Mouse (Mus musculus): ENCODE data around the gene Suclg2. TPM values are rescaled to one million over a fixed set of nuclear protein-coding genes. Genes with fewer than 3 reads are reported as not detected.

Gene Suclg2
- polyA plus RNA-seq, 1 experiment from 2014 or later = 42.9 TPM

DNA sequence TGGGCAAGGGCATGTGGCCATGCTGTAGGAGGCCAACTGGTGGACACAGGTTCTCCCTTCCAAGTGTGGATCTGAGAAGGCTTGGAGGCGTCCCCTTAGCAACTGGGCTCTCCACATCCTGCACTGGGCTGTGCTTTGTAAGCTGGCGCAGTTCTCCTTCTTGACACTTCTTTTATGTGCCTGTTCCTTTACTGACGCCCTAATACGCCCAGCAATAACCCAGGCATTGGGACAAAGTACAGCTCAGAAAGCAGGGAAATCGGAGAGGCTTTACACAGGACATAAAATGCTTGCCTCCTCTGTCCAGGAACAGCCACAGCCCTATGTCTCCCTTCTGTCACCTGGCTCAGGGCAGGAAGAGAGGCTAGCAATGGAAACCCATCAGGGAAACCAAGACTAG, 9.5 kb downstream of the Suclg2 start:
- H3K4me1 ChIP-seq (ENCODE audit: control insufficient read depth, low read depth, low read length) = no peaks in the 10 kb centered on the region; the same call in 1 of the 2 replicates
- no peak overlapping the region for H3K9ac ChIP-seq (ENCODE audit: low read depth, low read length)
- 69% methylated on average over 5 of the region's 5 CpGs for WGBS (ENCODE audit: insufficient replicate concordance)
- no peak overlapping the region for H3K27ac ChIP-seq (ENCODE audit: low read length)
- no peaks in the 10 kb centered on the region for H3K9me3 ChIP-seq (replicated peaks; ENCODE audit: control insufficient read depth, low read length)
- no peaks in the 10 kb centered on the region for H3K27me3 ChIP-seq (ENCODE audit: control insufficient read depth, insufficient read depth, low read depth, low read length)
- H3K4me3 ChIP-seq (ENCODE audit: low read depth, low read length) = no peak overlapping the region
- H3K36me3 ChIP-seq (ENCODE audit: control insufficient read depth, insufficient read depth) = no peaks in the 10 kb centered on the region
- no peak overlapping the region for H3K4me2 ChIP-seq (ENCODE audit: low read depth, low read length)
- ATAC-seq (ENCODE audit: low read depth) = no peak

GRCm38 (mm10) chr6:95704626-95705025, 14.0 kb downstream of the Suclg2 start:
- H3K36me3 ChIP-seq (ENCODE audit: control insufficient read depth, insufficient read depth) = no peaks in the 10 kb centered on the region
- peaks cover 11% of the 10 kb centered on the region for H3K4me1 ChIP-seq (ENCODE audit: control insufficient read depth, low read depth, low read length)
- no peaks in the 10 kb centered on the region for H3K9me3 ChIP-seq (replicated peaks; ENCODE audit: control insufficient read depth, low read length)
- no peak overlapping the region for H3K4me2 ChIP-seq (ENCODE audit: low read depth, low read length)
- H3K4me3 ChIP-seq (ENCODE audit: low read depth, low read length) = no peak overlapping the region
- H3K27ac ChIP-seq (ENCODE audit: low read length) = no peak overlapping the region
- no peaks in the 10 kb centered on the region for H3K27me3 ChIP-seq (ENCODE audit: control insufficient read depth, insufficient read depth, low read depth, low read length)
- no peak overlapping the region for H3K9ac ChIP-seq (ENCODE audit: low read depth, low read length)
- WGBS (ENCODE audit: insufficient replicate concordance) = 55% methylated on average over 4 of the region's 4 CpGs
- no peak for ATAC-seq (ENCODE audit: low read depth)

GRCm38 (mm10) chr6:95702200-95702599, 16.4 kb downstream of the Suclg2 start:
- 63% methylated on average over 9 of the region's 9 CpGs for WGBS (ENCODE audit: insufficient replicate concordance)
- Histone ChIP-seq H3K4me2 (ENCODE audit: low read depth, low read length) (no peak overlapping the region), H3K9ac (ENCODE audit: low read depth, low read length) (no peak overlapping the region), H3K36me3 (ENCODE audit: control insufficient read depth, insufficient read depth) (no peaks in the 10 kb centered on the region), H3K27me3 (ENCODE audit: control insufficient read depth, insufficient read depth, low read depth, low read length) (no peaks in the 10 kb centered on the region), H3K27ac (ENCODE audit: low read length) (no peak overlapping the region), H3K4me3 (ENCODE audit: low read depth, low read length) (no peak overlapping the region), H3K4me1 (ENCODE audit: control insufficient read depth, low read depth, low read length) (peaks cover 11% of the 10 kb centered on the region), H3K9me3 (replicated peaks; ENCODE audit: control insufficient read depth, low read length) (no peaks in the 10 kb centered on the region)
- ATAC-seq (ENCODE audit: low read depth) = peak; percentile 31; the same call in 1 of the 2 replicates

- Histone ChIP-seq H3K27ac (ENCODE audit: low read length) (no peak overlapping the region), H3K27me3 (ENCODE audit: control insufficient read depth, insufficient read depth, low read depth, low read length) (no peaks in the 10 kb centered on the region), H3K4me2 (ENCODE audit: low read depth, low read length) (no peak overlapping the region), H3K9me3 (replicated peaks; ENCODE audit: control insufficient read depth, low read length) (no peaks in the 10 kb centered on the region), H3K9ac (ENCODE audit: low read depth, low read length) (no peak overlapping the region), H3K36me3 (ENCODE audit: control insufficient read depth, insufficient read depth) (no peaks in the 10 kb centered on the region), H3K4me3 (ENCODE audit: low read depth, low read length) (no peak overlapping the region), H3K4me1 (ENCODE audit: control insufficient read depth, low read depth, low read length) (peaks cover 11% of the 10 kb centered on the region)
- 59% methylated on average over 7 of the region's 7 CpGs for WGBS (ENCODE audit: insufficient replicate concordance)
- ATAC-seq (ENCODE audit: low read depth) = peak; percentile 37; the same call in 1 of the 2 replicates
Measured at GRCm38 (mm10) chr6:95701786-95702185, 16.8 kb downstream of the Suclg2 start.

DNA sequence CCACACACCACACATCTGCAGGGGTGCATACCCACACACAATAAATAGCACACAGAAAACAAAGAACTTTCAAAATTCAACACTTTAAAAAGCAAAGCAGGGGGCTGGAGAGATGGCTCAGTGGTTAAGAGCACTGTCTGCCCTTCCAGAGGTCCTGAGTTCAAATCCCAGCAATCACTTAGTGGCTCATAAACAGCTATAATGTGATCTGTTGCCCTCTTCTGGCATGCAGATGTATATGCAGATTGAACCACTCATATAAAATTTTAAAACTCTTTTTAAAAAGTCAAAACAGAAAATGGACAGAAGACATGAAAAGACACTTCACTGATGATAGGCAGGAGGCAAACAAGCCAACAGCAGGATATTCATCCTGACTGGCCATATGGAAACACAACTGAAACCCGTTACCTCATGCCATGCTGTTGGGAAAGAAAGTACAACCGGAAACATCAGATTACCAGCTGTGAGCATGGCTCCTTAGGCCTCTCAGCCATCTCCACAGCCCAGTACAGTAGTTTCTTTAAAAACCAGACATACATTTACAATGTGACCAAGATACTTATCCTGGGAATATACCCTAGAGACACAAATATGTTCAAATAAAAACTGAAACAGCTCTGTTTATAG, 17.5 kb downstream of the Suclg2 start:
- no peak overlapping the region for H3K4me3 ChIP-seq (ENCODE audit: low read depth, low read length)
- H3K4me1 ChIP-seq (ENCODE audit: control insufficient read depth, low read depth, low read length) = peaks cover 11% of the 10 kb centered on the region
- no peak overlapping the region for H3K27ac ChIP-seq (ENCODE audit: low read length)
- no peak overlapping the region for H3K4me2 ChIP-seq (ENCODE audit: low read depth, low read length)
- no peaks in the 10 kb centered on the region for H3K27me3 ChIP-seq (ENCODE audit: control insufficient read depth, insufficient read depth, low read depth, low read length)
- H3K9me3 ChIP-seq (replicated peaks; ENCODE audit: control insufficient read depth, low read length) = no peaks in the 10 kb centered on the region
- ATAC-seq (ENCODE audit: low read depth) = no peak
- H3K9ac ChIP-seq (ENCODE audit: low read depth, low read length) = no peak overlapping the region
- H3K36me3 ChIP-seq (ENCODE audit: control insufficient read depth, insufficient read depth) = no peaks in the 10 kb centered on the region
- 77% methylated on average over 2 of the region's 2 CpGs for WGBS (ENCODE audit: insufficient replicate concordance)

GRCm38 (mm10) chr6:95700191-95700590, 18.4 kb downstream of the Suclg2 start:
- 38% methylated on average over 5 of the region's 5 CpGs for WGBS (ENCODE audit: insufficient replicate concordance)

GRCm38 (mm10) chr6:95699326-95699725, 19.3 kb downstream of the Suclg2 start:
- Histone ChIP-seq H3K9me3 (replicated peaks; ENCODE audit: control insufficient read depth, low read length) (no peaks in the 10 kb centered on the region), H3K27me3 (ENCODE audit: control insufficient read depth, insufficient read depth, low read depth, low read length) (no peaks in the 10 kb centered on the region), H3K9ac (ENCODE audit: low read depth, low read length) (no peak overlapping the region), H3K36me3 (ENCODE audit: control insufficient read depth, insufficient read depth) (no peaks in the 10 kb centered on the region), H3K27ac (ENCODE audit: low read length) (no peak overlapping the region), H3K4me1 (ENCODE audit: control insufficient read depth, low read depth, low read length) (peaks cover 11% of the 10 kb centered on the region), H3K4me3 (ENCODE audit: low read depth, low read length) (no peak overlapping the region), H3K4me2 (ENCODE audit: low read depth, low read length) (no peak overlapping the region)
- WGBS (ENCODE audit: insufficient replicate concordance) = 55% methylated on average over 3 of the region's 3 CpGs
- ATAC-seq (ENCODE audit: low read depth) = no peak

More at GRCm38 (mm10) chr6:95700191-95700590, 18.4 kb downstream of the Suclg2 start:
- no peaks in the 10 kb centered on the region for H3K27me3 ChIP-seq (ENCODE audit: control insufficient read depth, insufficient read depth, low read depth, low read length)
- H3K9me3 ChIP-seq (replicated peaks; ENCODE audit: control insufficient read depth, low read length) = no peaks in the 10 kb centered on the region
- no peak overlapping the region for H3K27ac ChIP-seq (ENCODE audit: low read length)
- H3K4me3 ChIP-seq (ENCODE audit: low read depth, low read length) = no peak overlapping the region
- no peak overlapping the region for H3K9ac ChIP-seq (ENCODE audit: low read depth, low read length)
- H3K4me1 ChIP-seq (ENCODE audit: control insufficient read depth, low read depth, low read length) = peaks cover 11% of the 10 kb centered on the region
- H3K4me2 ChIP-seq (ENCODE audit: low read depth, low read length) = no peak overlapping the region
- no peaks in the 10 kb centered on the region for H3K36me3 ChIP-seq (ENCODE audit: control insufficient read depth, insufficient read depth)
- no peak for ATAC-seq (ENCODE audit: low read depth)

DNA sequence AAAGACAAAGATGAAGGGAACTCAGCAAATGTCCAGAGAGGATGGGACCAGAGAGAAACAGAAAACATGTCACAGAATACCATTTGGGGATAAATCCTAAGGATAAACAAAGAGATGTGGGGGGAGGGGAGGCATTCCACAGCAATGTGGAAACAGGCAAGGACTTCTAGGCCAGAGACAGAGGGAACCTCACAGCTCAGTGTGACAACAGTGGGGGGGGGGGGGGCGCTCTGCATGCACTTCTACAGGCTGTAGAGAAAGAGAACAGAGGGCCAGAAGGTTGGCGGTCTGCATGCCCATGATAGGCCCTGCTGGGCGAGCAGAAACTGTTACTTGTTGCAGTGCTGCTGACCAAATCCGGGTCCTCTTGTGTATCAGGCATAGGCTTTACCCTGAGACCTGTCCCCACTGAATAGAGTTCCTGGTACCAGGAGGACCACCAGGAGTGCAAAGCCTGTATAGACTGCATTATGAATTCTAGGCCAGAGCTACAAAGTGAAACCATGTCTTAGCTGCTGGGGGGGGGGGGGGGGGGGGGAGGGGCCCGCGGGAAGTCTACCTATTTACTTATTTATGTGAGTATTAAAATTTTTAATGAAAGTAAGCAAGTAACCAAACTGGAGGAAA, 20.0 kb downstream of the Suclg2 start:
- no peak overlapping the region for H3K4me2 ChIP-seq (ENCODE audit: low read depth, low read length)
- H3K27ac ChIP-seq (ENCODE audit: low read length) = no peak overlapping the region
- no peaks in the 10 kb centered on the region for H3K36me3 ChIP-seq (ENCODE audit: control insufficient read depth, insufficient read depth)
- H3K4me1 ChIP-seq (ENCODE audit: control insufficient read depth, low read depth, low read length) = peaks cover 11% of the 10 kb centered on the region
- no peak for ATAC-seq (ENCODE audit: low read depth)
- H3K9me3 ChIP-seq (replicated peaks; ENCODE audit: control insufficient read depth, low read length) = no peaks in the 10 kb centered on the region
- no peak overlapping the region for H3K4me3 ChIP-seq (ENCODE audit: low read depth, low read length)
- 46% methylated on average over 5 of the region's 6 CpGs for WGBS (ENCODE audit: insufficient replicate concordance)
- H3K27me3 ChIP-seq (ENCODE audit: control insufficient read depth, insufficient read depth, low read depth, low read length) = no peaks in the 10 kb centered on the region
- no peak overlapping the region for H3K9ac ChIP-seq (ENCODE audit: low read depth, low read length)

- 70% methylated on average over 4 of the region's 4 CpGs for WGBS (ENCODE audit: insufficient replicate concordance)
- no peak overlapping the region for H3K4me2 ChIP-seq (ENCODE audit: low read depth, low read length)
- no peak overlapping the region for H3K4me3 ChIP-seq (ENCODE audit: low read depth, low read length)
- H3K27me3 ChIP-seq (ENCODE audit: control insufficient read depth, insufficient read depth, low read depth, low read length) = no peaks in the 10 kb centered on the region
- H3K9me3 ChIP-seq (replicated peaks; ENCODE audit: control insufficient read depth, low read length) = no peaks in the 10 kb centered on the region
- no peaks in the 10 kb centered on the region for H3K36me3 ChIP-seq (ENCODE audit: control insufficient read depth, insufficient read depth)
- H3K9ac ChIP-seq (ENCODE audit: low read depth, low read length) = no peak overlapping the region
- no peak overlapping the region for H3K27ac ChIP-seq (ENCODE audit: low read length)
- no peak for ATAC-seq (ENCODE audit: low read depth)
- H3K4me1 ChIP-seq (ENCODE audit: control insufficient read depth, low read depth, low read length) = no peaks in the 10 kb centered on the region; the same call in 1 of the 2 replicates
Measured at GRCm38 (mm10) chr6:95694910-95695309, 23.7 kb downstream of the Suclg2 start.

Measured in liver, embryonic 16.5 days (tissue).